Mouse (Mus musculus) spleen, adult 18-20 months (tissue): Measurements from ENCODE around the gene Klhl1.

Experiments used
- DNase-seq, 2 experiments: peaks; one replicate each; pipeline ENCODE4 v3.0.0; 2022; ENCODE audit warnings: mixed read lengths in 2 of 2

Gene Klhl1

DNA sequence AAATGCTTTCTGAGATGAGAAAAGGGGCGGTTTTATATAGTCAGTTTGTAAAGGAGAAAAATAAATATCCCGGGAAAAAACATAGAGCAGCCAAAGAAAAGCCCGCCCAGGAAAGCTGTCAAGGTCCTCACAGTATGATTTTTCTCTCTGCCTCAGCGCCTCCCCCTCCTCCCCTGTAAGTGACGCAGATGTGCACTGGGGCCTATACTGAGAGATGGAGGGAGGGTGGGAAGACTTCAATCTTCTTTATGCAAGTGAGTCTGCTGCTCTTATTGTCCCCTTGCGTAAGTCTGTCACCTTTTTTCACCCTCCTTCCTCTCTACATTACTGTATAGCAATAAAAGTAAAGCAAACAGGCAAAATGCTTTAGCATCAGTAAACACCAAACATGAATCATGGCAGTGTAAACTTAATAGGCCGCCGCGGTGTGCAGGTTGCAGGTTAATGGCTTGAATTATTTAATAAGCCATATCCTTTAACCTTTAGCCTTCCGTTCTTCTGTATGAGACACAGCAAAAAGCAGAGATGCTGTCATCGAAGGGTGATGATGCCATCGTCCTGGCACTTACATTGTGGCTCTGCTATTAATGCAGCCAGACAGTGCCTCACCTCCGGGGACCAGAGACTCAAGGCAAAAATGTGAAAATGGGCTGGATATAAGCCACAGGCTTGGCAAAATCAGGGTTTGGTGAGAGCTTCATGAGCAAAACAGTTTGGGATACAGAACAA lies at the start of gene Klhl1:
Gene Klhl1, minus strand, starts transcription at position 149 of the 729 bp plus-strand sequence.
- DNase-seq: no peak

DNA sequence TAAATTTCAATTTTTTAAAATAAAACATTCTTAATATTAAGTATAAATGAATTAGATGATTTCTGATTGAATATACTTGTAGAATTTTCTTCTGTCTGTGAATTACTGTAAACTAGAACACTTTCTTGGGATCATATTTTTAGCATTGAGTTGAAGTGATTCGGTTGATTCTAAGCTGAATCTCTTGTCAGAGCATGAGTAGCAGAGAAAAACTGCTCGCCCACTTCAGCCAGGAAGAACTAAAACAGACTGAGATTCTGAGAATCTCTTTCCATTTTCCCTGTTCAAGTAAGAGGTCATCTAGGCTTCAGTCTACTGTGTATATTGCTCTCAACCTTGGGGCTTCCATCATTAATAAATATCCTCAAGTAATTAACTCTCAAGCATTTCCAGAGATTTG lies 34.8 kb upstream of the Klhl1 start:
- DNase-seq: no peak

DNA sequence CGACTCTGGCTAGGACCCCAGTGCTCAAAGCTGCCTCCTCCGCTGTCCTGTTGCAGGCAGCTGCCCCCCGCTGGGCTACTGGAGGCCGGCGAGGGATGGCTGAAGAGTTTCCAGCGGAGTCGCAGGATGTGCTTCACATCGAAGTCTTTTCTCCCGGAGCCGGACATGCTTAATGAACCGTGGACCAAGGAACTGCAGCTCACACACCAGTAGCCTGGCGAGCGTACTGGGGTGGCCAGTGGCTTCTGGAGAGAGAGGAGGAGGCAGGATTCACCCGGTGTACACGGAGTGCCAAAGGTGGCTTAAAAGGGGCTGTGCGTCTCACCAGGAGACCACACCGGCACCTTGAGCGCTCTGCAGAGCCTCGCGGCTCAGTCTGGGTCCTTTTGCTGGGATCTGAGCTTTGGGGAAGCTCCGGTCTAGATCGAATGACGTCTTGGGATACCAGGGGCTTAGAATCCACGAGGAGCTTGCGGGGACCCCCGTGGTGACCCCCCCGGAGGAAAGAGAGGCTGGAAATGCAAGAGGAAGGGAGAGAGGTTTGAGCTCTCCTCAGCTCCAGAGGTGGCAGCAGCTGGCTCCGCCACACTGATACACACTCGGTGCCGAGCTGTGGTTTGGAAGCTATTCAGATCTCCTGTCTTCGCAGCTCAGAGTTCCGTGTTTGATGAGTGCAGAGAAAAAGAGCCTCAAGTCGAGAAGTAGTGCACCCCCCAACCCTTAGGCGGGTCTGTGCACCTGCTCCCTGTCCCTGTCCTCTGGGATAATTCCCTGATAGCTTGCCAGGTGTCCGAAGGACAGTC lies 550 bp downstream of the Klhl1 start:
- DNase-seq: no peak

DNA sequence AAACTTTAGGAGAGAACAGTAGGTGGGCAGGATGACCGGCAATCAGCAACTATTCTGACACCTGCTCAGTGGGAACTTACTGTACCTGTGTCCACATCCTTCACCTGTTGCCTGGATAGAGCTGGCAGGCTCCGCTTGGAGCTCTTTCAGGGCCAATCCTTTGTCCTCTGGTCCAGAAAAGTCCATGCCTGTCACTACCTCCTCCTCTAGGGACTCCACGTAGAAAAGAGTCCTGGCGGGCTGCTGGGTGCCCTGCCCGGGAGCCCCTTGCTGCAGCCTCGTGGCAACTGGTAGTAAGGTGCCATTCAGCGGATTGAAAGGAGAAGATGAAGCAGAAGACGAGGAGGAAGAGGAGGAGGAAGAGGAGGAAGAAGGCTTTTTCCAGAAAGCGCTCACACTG lies 1.2 kb downstream of the Klhl1 start:
- DNase-seq: no peak

DNA sequence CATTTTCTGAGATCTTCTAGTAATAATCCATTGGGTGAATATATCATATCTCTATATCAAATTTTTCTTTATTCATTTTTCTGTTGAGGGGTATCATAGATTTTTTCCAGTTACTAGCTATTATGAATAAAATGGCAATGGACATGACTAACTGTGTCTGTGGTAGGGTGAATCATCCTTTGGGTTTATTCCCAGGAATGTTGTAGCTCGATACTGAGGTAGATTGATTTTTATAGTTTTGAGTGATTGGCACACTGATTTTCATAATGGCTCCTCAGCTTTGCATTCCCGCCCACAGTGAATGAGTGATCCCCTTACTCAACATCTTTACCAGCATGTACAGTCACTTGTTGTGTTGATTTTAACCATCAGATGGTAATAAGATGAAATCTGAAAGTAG lies 19.0 kb downstream of the Klhl1 start:
- no peak for DNase-seq

DNA sequence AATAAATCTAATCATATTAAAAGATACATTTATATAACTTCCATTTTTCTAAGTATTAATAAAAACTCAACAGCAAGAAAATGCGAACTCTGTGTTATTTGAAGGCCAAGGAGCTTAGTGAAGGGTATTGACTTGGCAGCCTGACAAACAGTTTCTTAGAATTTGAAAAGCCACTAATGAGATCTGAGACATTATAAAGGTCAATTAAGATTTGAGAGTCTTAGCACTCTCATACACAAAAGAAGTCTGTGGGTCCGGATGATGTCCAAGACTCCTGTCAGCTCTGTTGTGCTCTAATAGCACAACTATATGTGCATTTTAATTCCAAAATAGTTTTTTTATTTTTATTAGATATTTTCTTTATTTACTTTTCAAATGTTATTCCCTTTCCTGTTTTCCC lies 47.1 kb downstream of the Klhl1 start:
- DNase-seq: no peak

DNA sequence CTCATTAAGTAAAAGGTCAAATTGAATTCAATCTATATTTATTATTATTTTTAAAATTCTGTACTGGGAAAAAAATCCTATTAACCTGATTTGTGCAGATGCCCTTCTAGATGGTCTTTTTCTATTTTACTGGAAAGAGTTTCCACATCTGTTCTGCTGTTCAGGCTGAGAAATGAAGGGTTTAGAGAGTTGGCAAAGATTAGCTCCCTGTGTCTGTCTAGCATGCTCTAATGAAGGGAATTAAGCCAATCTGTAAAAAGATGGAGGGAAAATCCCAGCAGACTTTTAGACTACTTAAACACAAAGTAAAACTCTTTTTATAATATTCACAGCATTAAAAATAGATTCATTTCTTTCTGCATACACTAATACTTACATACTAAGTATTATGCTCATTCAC lies 47.6 kb downstream of the Klhl1 start:
- DNase-seq: no peak

DNA sequence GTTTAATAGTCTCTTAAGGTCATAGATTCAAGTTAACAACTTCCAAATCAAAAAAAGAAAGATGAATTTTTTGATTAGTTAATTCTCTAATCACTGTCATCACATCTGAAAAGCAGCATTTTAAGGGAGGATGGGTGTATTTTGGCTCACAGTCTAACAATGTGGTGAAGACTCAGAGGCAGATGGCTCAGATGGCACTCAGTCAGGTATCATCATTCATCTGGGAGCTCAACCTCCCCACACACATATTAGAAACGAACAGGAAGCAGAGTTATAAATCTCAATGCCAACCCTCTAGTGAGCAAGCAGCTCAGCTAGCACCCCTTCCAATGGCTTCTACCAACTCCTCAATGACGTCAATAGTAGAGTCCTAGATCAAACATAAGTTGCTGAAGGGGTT lies 57.1 kb downstream of the Klhl1 start:
- no peak for DNase-seq

DNA sequence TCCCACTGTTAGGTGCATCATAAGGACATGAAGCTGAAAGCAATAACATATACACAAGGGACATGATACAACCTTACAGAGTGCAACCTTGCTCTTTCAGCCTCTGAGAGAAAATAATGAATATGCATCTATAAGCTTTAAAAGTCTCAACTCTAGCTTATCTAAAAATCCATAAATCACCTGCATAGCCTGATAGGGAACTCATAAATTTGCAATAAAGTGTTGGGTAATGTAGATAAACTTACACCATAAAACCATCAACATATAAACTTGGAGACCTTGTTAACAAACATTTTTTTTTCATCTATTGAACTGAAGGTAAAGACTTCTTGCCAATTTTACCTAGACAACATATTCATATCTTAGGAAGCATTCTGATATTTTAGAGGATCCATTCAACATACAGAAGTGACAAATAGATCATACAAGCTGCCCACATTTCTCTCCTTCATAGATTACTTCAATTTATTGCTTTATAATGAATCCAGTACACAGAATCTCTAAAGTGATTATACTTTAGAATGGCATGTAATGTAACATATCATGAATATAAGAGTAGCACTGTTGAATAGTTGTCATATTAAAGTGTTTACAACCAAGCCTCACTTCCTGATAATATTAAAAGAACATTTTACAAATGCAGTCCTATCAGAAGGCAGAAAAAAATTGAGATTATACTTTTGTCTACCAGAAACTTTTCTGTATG lies 126.7 kb downstream of the Klhl1 start:
- DNase-seq: no peak

DNA sequence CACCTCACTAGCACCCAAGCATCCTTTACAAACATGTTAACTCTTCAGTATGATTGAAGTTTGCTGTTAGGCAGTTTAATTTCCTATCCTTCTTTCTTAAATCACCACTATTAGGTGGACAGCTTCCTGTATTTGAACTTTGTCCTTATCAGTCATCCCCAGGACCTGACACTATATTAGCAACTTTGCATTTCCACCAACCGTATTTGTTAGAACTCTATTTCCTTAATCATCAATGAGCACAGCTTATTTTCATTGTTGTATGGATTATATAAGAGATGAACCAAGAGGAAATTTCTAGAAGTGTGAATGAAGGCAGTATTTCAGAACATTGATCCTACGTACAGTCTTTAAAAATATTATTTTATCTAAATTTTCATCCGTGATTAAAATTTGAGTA lies 156.2 kb downstream of the Klhl1 start:
- no peak for DNase-seq

DNA sequence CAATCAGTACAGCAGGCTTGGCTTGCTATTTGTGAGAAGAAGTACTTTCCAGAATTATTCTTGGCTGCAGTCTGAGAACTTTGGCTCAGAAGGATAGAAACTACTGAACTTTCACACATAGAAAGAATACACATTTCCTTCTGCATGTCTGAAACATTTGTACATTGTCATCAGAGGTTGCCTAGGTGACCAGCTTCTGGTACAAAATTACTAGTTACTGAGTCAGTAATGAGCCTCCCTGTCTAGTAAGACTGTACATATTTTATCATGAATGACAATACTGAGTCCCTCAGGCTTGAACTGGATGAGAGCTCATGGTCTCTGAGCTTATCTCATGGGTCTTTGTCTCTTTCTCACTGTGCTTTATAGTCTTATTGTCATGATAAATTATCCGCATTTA lies 170.7 kb downstream of the Klhl1 start:
- DNase-seq: no peak

DNA sequence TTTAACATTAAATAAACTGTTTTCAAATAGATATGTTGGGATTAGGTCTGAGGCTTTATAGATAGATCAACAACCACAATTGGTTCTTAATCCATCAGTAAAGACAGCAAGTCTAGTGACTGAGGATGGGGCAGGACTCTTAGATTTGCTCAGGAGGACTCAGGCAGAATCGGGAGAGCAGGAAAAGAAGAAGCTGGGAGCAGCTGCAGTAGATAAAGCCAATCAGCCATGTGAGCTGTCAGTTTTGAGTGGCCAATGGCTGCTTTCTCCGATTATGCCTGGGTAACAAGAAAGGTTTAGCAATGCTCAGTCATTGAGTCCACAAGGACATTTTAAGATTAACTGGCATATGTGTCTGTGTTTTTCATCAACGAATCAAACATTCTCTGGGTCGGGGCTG lies 187.8 kb downstream of the Klhl1 start:
- DNase-seq: no peak

DNA sequence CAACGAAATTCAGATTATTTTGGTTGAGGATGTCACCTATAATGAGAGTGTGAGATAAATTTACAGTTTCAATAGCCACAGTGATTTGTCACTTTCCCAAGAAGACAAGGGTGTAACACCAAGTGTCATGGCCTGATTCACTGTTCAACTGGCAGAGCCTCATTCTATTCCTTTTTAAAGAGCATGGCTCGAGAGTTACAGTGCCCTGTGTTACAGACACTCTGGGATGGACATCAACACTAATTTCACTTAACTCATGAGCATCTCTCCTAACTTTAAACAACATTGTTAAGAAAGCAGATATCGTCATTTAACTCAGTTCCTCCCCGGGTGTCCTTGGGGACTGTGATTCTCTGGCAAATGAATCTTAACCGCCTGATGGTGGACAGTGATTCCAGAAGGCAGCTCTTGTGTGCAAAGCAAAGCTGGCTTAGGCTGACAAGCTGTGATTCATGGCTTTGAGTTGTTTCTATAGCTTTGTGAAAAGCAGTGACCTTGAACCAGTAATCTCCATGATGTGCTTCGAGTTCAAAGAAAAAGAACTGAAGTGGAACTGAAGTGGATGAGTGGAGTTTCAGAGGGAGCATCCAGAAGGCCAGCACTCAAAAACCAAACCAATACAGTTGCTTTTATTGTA lies 301.0 kb downstream of the Klhl1 start:
- no peak for DNase-seq

DNA sequence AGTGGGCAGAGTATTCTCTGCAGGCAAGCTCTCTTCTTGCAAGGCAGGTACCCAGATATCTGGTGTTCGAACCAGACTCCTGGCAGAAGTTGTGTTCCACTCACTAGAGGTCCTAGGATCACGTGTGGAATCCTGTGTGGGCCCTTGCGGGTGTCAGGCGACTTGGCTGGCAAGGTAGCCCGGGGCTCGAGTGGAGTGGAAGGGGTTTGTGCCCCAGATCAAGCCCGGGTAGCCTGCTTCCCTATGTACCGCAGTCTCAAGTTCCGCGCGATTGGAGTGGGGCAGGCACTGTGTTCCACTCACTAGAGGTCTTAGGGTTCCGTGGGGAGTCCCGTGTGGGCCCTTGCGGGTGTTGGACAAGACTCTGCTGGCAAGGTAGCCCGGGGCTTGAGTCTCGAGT lies 324.1 kb downstream of the Klhl1 start:
- DNase-seq: peak; percentile 9 to 13

DNA sequence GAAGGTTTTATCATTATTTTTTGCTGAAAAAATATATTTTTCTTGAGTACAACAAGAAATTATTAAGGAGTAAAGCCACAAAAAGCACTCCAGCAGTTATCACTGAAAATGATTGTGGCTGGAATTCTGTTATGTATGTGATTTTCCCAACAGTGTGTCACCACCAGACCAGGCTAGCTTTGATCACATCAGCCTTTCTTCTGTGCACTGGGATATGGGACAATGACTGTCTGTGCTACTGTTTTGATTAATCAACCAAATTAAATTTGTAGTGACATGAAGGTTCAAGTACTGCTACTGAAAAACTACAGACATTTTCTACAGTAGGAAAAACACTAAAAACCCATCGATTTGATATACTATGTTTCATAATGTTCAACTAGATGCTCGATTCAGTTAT lies 344.4 kb downstream of the Klhl1 start:
- no peak for DNase-seq

DNA sequence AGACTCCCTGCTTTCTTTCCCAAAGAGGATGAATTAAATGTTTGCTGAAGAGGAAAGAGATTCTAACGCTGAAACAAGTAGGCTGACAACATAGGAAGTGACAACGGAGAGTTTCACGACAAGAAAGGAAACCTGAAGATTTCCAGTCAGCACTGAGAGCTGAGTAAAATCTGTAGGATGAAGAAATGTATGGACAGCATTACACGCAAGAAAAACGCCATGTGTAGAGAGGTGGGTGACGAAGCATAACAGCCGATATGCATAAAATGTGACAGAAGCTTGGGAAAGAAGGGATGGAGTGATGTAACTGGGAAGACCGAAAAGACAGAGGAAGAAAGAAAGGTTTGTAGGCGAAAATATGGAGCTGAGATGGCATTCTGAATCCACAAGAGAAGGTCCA lies 375.8 kb downstream of the Klhl1 start:
- no peak for DNase-seq

DNA sequence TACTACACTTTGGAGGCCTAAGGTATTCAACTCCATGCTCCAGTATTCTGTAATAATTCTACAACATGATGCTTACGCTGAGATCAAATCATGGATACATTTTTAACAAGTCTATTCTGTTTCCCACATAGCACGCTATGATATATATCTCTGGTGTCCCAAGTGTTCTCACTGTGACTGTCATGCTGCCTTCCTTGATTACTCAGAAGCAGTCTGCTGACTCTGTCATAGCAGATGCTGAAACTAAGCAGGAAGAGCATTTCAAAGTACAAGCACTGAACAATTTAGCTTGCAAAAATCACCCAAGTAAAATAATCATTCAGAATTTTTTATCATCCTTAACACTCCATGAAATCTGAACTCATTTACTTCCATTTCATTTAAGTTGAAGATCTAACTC lies 378.7 kb downstream of the Klhl1 start:
- no peak for DNase-seq

DNA sequence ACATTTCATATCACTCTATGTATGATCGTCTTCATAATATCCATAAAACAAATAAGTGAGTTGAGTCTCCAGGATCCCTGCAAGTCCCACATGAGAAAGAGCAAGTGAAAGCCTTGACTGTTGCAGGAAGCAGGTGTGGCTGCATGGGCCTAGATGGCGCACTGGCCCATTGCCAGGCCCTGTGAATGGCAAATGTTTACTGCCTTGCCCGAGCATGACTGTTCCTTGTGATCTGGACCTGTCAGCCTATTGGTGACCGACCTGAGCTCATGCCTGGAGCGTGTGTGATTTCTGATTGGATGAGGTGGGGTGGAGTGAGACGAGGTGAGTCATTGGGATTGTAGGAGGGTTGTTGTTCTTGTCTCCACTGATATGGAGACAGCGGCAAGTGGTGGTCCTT lies 411.5 kb downstream of the Klhl1 start:
- DNase-seq: no peak

DNA sequence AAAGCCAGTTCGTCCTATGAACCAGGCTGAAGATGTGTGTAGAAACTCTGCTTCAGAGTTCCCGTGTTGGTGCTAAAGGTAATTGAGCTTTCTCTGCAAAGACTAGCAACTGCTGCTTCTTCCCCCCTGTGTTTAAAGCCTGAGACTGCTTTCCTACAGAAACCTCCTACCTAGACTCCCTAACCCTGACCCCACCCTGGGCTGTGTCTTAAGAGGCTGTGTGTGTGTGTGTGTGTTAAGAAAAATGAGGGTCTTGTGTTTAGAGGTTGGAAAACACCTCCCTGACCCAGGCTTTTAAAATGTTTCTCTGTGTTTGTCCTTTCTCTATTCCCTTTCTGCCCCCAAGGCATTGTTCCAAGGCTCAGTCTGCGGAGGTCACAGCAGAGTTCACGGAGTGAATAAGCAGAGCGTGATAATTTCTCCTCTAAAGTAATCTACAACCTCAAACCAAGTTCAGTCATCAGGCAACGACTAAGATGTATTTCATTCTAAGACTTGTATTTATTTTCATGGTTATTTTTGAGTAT lies 437.2 kb downstream of the Klhl1 start:
- no peak for DNase-seq

DNA sequence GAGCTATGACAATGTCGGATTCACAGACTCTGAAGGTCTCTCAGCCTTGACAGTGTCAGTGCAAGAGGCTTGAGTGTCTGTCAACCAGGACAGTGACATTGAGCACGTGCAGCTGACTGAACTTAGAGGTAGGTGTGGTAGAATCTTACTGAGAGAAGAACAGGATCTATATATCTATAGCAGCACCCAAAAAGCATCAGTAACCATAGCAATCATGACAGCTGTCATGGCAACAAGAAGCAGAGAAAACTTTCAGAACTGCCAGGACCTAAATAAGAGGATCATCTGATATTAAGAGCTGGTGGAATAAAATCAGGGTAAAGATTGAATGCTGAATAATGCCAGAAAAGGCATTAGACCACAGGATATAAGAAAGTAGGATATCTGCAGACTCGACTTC lies 453.0 kb downstream of the Klhl1 start:
- no peak for DNase-seq
